Mouse (Mus musculus) kidney, postnatal 25 days (tissue): ENCODE results near the gene Gm49450.
A peak's percentile ranks its signal among the peaks of the same experiment; 100 is the strongest.
"Not testable (repeated sequence)": the region's sequence is repeated elsewhere in the genome, so short reads cannot be mapped to it uniquely, and the experiment has no call there.

Experiments used
- DNase-seq, 2 experiments: peaks; one replicate each; pipeline ENCODE4 v3.0.0; 2021; ENCODE audit warnings: mixed read lengths in 2 of 2

The Gm49450 gene

GRCm38 (mm10) chr15:98923031-98923537, 30.3 kb downstream of the Gm49450 start:
- DNase-seq = no peak

DNA sequence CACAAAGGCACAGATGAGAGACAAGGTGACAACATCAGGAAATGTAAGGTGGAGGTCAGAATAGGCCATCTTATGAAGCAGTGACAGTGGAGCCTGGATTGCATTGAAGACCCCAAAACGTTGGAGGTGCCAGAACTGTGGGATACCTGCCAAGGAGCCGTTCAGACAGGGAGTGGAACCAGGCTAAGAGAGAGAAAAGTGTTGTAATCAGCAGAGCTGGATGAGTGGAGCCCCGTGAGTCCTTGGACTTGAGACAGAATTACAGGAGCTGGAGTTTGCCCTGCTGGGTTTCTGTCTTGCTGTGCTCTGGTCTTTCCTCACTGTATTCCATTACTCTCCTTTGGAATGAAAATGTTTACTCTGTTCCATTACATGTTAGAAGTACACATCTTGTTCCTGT, 30.8 kb downstream of the Gm49450 start:
- DNase-seq = peak; percentile 67 to 76

DNA sequence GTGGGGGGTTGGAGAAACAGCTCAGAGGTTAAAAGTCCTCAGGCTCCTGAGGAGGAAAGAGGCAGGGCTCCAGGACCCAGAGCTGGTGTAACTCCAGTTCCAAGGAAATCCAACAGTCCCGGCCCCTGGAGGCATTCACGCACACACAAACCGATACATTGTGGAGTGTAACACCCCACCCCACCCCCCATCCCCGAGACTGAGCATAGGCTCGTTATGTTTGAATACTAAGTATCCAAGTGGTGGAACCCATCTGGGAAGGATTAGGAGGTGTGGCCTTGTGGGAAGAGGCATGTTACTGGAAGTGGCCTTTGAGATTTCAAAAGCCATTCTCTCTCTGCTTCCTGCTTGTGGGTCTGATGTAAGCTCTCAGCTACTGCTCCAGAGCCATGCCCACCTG, 31.8 kb downstream of the Gm49450 start:
- no peak for DNase-seq

- not testable (repeated sequence) for DNase-seq
Measured at GRCm38 (mm10) chr15:98918499-98918895, 34.9 kb downstream of the Gm49450 start.

GRCm38 (mm10) chr15:98917538-98918498, 35.5 kb downstream of the Gm49450 start, which contains the start of gene Lmbr1l:
TSS of gene Lmbr1l (minus strand) at chr15:98918231.
- DNase-seq = peak; percentile 99 to 100

DNA sequence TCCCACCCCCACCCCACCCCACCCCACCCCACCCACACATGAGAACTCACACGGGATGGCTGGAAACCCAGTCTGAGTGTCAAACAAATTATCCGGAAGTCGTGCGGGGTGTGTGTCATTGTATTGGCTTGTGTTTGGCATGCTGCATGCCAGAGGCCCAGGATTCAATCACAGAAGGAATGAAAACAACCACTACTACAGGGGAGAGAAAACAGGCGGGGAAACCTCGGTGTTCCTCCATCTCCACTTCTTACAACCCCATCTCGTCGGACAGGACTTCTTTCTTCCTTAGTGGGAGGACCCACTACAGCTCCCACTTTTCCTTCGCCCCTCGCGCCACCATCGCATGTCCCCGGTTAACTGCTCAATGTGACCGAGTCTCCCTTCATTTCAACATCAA, 36.3 kb downstream of the Gm49450 start:
- DNase-seq = no peak

- peak; percentile 33 to 68 for DNase-seq
Measured at GRCm38 (mm10) chr15:98916016-98916415, 37.3 kb downstream of the Gm49450 start.

- no peak for DNase-seq
Measured at GRCm38 (mm10) chr15:98914903-98915302, 38.4 kb downstream of the Gm49450 start.

DNA sequence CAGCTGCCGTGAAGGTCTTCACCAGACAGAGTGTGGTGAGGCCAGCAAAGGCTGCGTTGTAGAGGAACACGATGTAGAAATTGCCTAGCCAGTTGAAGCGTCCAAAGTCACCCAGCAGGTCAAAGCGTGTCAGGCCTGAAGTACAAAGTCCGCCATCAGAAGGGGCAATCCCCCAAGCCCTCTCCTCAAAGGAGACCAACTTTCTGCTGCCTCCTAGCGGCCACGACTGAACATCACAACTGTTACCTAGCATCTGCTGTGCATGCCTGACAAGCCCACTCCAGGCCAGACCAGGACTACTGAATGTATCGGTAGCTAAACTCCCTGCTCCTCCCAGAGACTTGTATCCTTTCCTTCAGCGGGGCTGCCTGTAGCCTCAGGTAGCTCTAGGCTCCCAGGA, 48.7 kb downstream of the Gm49450 start:
- DNase-seq = peak; percentile 56 to 57

DNA sequence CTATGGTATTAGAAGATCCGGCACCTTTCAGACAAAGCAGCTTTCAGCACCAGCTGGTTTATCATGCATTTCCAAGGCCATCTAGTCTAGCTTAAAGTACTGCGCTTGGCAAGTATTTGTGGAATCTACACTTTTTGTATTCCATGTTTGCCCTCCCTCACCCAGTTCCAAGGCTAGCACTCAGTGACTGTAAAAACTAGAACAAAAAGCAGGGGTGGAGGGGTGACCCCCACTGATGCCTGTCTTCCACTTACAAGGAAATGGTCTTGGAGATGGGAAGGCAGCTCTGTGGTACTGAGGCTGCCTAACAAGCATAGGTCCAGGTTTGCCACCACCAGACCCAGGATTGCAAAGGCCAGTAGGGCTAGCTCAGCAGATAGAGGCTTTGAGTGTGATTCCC, 50.8 kb downstream of the Gm49450 start:
- no peak for DNase-seq

- DNase-seq = no peak
Measured at GRCm38 (mm10) chr15:98901530-98901929, 51.8 kb downstream of the Gm49450 start.

GRCm38 (mm10) chr15:98897928-98898800, 55.2 kb downstream of the Gm49450 start, which contains the start of gene Dhh:
TSS of gene Dhh (minus strand) at chr15:98898540.
- peak; percentile 24 to 61 for DNase-seq

- DNase-seq = peak; percentile 51 to 66
Measured at GRCm38 (mm10) chr15:98897495-98897894, 55.9 kb downstream of the Gm49450 start.

- DNase-seq = peak in 1 of 2 experiments; percentile 59
Measured at GRCm38 (mm10) chr15:98895635-98896589, 57.4 kb downstream of the Gm49450 start.

DNA sequence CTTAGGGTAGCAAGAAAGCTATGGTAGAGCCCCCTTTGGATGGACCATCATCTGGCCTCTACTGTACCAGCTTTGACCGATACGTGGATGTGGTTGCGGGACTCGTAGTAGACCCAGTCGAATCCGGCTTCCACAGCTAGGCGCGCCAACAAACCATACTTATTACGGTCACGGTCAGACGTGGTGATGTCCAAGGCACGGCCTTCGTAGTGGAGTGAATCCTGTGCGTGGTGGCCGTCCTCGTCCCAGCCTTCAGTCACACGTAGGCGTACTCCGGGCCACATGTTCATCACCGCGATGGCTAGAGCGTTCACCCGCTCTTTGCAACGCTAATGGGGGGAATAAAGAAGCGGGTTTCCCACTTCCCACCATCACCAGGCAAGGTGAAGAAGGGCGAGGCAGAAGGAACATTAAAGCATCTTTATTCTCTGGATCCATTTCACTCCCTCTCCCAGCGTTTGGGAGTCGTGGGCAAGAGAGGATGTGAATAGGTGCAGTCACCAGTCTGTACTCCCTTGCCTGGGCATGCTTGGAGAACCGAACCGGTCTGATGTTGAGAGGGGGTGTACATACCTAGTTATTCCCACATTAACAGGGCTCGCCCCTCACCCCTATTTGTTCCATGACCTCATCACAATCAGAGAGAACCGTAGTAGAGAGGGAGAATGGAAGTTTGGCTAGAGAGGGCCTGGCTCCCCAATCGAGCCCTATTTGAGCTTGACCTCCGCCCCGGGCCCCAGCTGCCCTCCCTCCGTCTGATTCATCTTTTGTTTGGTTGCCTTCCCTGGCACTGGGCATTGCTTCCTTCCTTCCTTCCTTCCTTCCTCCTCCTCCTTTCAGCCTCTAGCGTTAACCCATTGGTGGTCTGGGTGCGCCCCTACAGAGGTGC, 58.4 kb downstream of the Gm49450 start:
- no peak for DNase-seq

GRCm38 (mm10) chr15:98893940-98894745, 59.2 kb downstream of the Gm49450 start, which contains the start of gene Rhebl1:
TSS of gene Rhebl1 (minus strand) at chr15:98894540.
- DNase-seq = peak; percentile 49 to 69

GRCm38 (mm10) chr15:98893036-98893435, 60.3 kb downstream of the Gm49450 start:
- no peak for DNase-seq

GRCm38 (mm10) chr15:98891907-98892606, 61.3 kb downstream of the Gm49450 start:
- peak; percentile 76 to 85 for DNase-seq

- DNase-seq = peak in 1 of 2 experiments; percentile 26
Measured at GRCm38 (mm10) chr15:98891198-98891742, 62.1 kb downstream of the Gm49450 start.
